9 mouse cellular contexts compared by ENCODE assay signal in the genomic region with DNA sequence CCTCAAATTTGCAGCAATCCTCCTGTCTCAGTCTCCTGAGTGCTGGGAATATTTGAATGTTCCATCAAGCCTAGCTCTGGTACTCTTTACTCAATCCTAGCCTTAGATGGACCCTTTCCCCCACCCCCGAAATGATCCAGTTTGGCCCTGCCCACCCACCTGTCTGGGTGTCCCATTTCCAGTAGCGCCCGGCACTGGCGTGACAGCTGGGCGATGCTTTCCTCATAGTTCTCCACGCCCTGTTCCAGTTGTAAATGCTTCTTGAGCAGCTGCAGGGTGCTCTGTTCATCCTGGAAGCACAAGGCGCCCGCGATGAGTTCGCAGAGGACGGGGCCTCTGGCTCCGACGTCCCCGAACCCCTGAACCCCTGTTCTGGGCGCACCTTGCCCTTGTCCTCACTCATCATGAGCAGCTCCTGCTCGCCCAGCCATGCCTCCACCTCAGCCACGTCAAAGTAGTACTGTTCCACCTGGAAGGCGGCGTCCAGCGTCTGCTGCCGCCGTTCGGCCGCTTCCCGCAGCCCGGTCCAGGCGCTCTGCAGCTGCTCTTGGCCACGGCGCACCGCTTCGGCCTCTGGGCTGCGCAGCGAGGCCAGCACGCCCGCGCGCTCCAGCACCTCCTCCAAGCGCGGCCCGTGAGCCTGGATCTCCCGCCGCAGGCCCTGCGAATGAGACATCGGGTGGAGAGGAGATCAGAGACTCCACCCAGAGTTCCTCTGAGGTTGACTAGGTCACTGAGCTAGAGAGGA. TPM values are rescaled to one million over a fixed set of nuclear protein-coding genes. Genes with fewer than 3 reads are reported as not detected.
A peak's percentile ranks its signal among the peaks of the same experiment; 100 is the strongest.
DNase-seq lines count a peak whose midpoint lies in the region; ATAC-seq and TF ChIP-seq lines count a peak whose summit lies in the region.
"Had no signal": no experiment of that assay in that cellular context is flagged by ENCODE, and none has a peak within 500 bp of the region (broad histone marks: within the 10 kb centered on the region; RNA-seq: fewer than 3 reads in every experiment).

No protein-coding gene starts in this region.

- peak overlapping the region; percentile 36 for H3K4me2 ChIP-seq in kidney, postnatal 0 days (ENCODE audit: low read length)
- H3K4me2 ChIP-seq in heart, embryonic 14.5 days (ENCODE audit: low read length), result peak overlapping the region; percentile 15; the same call in 1 of the 2 replicates
- peak overlapping the region; percentile 37 for H3K4me2 ChIP-seq in neural tube, embryonic 12.5 days (replicated peaks)
- H3K4me2 ChIP-seq: liver, embryonic 13.5 days had no signal

- no peaks in the 10 kb centered on the region for H3K9me3 ChIP-seq in kidney, postnatal 0 days (replicated peaks; ENCODE audit: low read length)
- peaks cover 5% of the 10 kb centered on the region for H3K9me3 ChIP-seq in heart, embryonic 14.5 days (ENCODE audit: control insufficient read depth, low read length)
- H3K9me3 ChIP-seq in neural tube, embryonic 12.5 days, result 0 out of 2 replicates have a peak, but pooled peaks cover 3% of the 10 kb centered on the region

- TF ChIP-seq CTCF in kidney, postnatal 0 days (IDR thresholded peaks at IDR 0.05; ENCODE audit: low read depth), result no peak

- H3K9ac ChIP-seq in kidney, postnatal 0 days (ENCODE audit: low read depth, low read length), result no peak overlapping the region
- H3K9ac ChIP-seq in heart, embryonic 14.5 days (ENCODE audit: low read length), result no peak overlapping the region
- no peak overlapping the region for H3K9ac ChIP-seq in neural tube, embryonic 12.5 days
- H3K9ac ChIP-seq: liver, embryonic 13.5 days had no signal

- H3K4me1 ChIP-seq in kidney, postnatal 0 days (replicated peaks; ENCODE audit: insufficient read depth, low read length), result no peaks in the 10 kb centered on the region
- no peaks in the 10 kb centered on the region for H3K4me1 ChIP-seq in heart, embryonic 14.5 days (ENCODE audit: control insufficient read depth in 2 of 2, insufficient read depth in 2 of 2, low read length in 2 of 2)
- H3K4me1 ChIP-seq in neural tube, embryonic 12.5 days, result peaks cover 4% of the 10 kb centered on the region; the same call in 1 of the 2 replicates

- no peak overlapping the region for H3K27ac ChIP-seq in kidney, postnatal 0 days
- no peak overlapping the region for H3K27ac ChIP-seq in heart, embryonic 14.5 days (replicated peaks in 1 of 2; ENCODE audit: control insufficient read depth in 1 of 2, insufficient read depth in 1 of 2, low read depth in 2 of 2, low read length in 2 of 2)
- H3K27ac ChIP-seq in neural tube, embryonic 12.5 days, result no peak overlapping the region
- H3K27ac ChIP-seq: liver, embryonic 13.5 days had no signal

- no peak for ATAC-seq in kidney, postnatal 0 days (replicated peaks; ENCODE audit: low FRiP score, low read depth)
- ATAC-seq in heart, embryonic 14.5 days (ENCODE audit: insufficient number of reproducible peaks, insufficient read depth, low FRiP score, low read depth), result no peak; the same call in 1 of the 2 replicates
- ATAC-seq in neural tube, embryonic 12.5 days (ENCODE audit: low FRiP score, low read depth), result no peak

- H3K36me3 ChIP-seq in kidney, postnatal 0 days (ENCODE audit: insufficient read depth, low read length), result no peaks in the 10 kb centered on the region
- no peaks in the 10 kb centered on the region for H3K36me3 ChIP-seq in heart, embryonic 14.5 days (ENCODE audit: control insufficient read depth, insufficient read depth, low read length)
- H3K36me3 ChIP-seq in neural tube, embryonic 12.5 days, result no peaks in the 10 kb centered on the region
- H3K36me3 ChIP-seq: liver, embryonic 13.5 days had no signal

- 5% methylated on average over 44 of the region's 44 CpGs for WGBS in kidney, postnatal 0 days
- 5% methylated on average over 44 of the region's 44 CpGs for WGBS in heart, embryonic 14.5 days
- 6% methylated on average over 44 of the region's 44 CpGs for WGBS in neural tube, embryonic 12.5 days

- DNase-seq in cerebellum, adult 9-11 months, result peak; percentile 10
- DNase-seq in cerebellum, postnatal 36 days, result no peak
- no peak for DNase-seq in kidney, postnatal 0 days (ENCODE audit: low spot score)
- DNase-seq in kidney, postnatal 25 days, result no peak
- no peak for DNase-seq in T-cell, adult 2 months (ENCODE audit: low spot score)
- no peak for DNase-seq in ovary, postnatal 36 days (ENCODE audit: low spot score)
- DNase-seq: liver, embryonic 13.5 days had no signal

- peak overlapping the region; percentile 5; the same call in 1 of the 2 replicates for H3K4me3 ChIP-seq in kidney, postnatal 0 days (replicated peaks; ENCODE audit: low read depth, low read length)
- H3K4me3 ChIP-seq in heart, embryonic 14.5 days (ENCODE audit: control insufficient read depth in 1 of 2, insufficient read depth in 1 of 2, low read depth in 1 of 2, low read length in 2 of 2), result peak overlapping the region in 1 of 2 experiments; percentile 14; a peak in 1 of 4 replicates
- H3K4me3 ChIP-seq in neural tube, embryonic 12.5 days, result peak overlapping the region; percentile 16; the same call in 1 of the 2 replicates
- H3K4me3 ChIP-seq: liver, embryonic 13.5 days had no signal

- H3K27me3 ChIP-seq in kidney, postnatal 0 days (ENCODE audit: insufficient read depth, low read length), result peaks cover 66% of the 10 kb centered on the region
- peaks cover 94% of the 10 kb centered on the region for H3K27me3 ChIP-seq in heart, embryonic 14.5 days (ENCODE audit: control insufficient read depth, insufficient read depth, low read length)
- peaks cover 95% of the 10 kb centered on the region for H3K27me3 ChIP-seq in neural tube, embryonic 12.5 days (replicated peaks)

RNA-seq across cellular contexts. Expression of a gene that starts 14.7 kb away (rescaled TPM):
- 0.57 TPM in 1 of 2 replicates, not detected in the other for polyA plus RNA-seq in kidney, postnatal 0 days (2015; fragmentation: Nextera tagmentation; extraction: Ambion mirVana)
- polyA plus RNA-seq in heart, embryonic 14.5 days (2014; fragmentation: Nextera tagmentation; extraction: Ambion mirVana), result not detected in 2 replicates
- 0.40 TPM in 1 of 2 replicates, not detected in the other for polyA plus RNA-seq in neural tube, embryonic 12.5 days (2016; fragmentation: Nextera tagmentation; extraction: Ambion mirVana)

RNA-seq across cellular contexts. Expression of a gene that starts 16.1 kb away (rescaled TPM):
- polyA plus RNA-seq in kidney, postnatal 0 days (2015; fragmentation: Nextera tagmentation; extraction: Ambion mirVana), result 34.1 and 40.2 TPM in 2 replicates
- polyA plus RNA-seq in heart, embryonic 14.5 days (2014; fragmentation: Nextera tagmentation; extraction: Ambion mirVana), result 18.3 and 22.0 TPM in 2 replicates
- polyA plus RNA-seq in neural tube, embryonic 12.5 days (2016; fragmentation: Nextera tagmentation; extraction: Ambion mirVana), result 68.6 and 68.9 TPM in 2 replicates

RNA-seq across cellular contexts. Expression of a gene that starts 34.4 kb away (rescaled TPM):
- polyA plus RNA-seq in kidney, postnatal 0 days (2015; fragmentation: Nextera tagmentation; extraction: Ambion mirVana), result 41.7 and 43.8 TPM in 2 replicates
- 47.7 and 55.1 TPM in 2 replicates for polyA plus RNA-seq in heart, embryonic 14.5 days (2014; fragmentation: Nextera tagmentation; extraction: Ambion mirVana)
- 6.1 and 9.9 TPM in 2 replicates for polyA plus RNA-seq in neural tube, embryonic 12.5 days (2016; fragmentation: Nextera tagmentation; extraction: Ambion mirVana)
